In the genomic region with DNA sequence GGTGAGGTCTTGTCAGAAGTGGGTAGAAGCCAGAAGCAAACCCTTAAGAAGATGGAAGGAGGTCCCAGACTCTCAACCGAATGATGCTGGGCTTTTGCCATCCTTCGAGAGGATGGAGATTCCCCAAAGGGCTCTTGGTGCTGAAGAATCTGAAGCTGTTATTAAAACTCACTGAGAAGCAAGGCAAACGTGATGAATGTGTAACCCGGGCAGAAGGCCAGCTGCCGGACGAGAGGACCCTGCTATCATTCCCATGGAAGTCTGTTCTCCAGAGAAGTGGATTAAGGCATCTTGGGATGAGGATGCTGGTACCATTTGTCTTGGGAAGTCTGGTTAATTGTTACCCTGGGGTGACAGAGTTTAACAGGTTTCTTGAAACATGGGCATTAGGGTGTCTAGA, we compare ENCODE assay signal across 20 mouse cellular contexts.
"Had no signal": no experiment of that assay in that cellular context is flagged by ENCODE, and none has a peak within 500 bp of the region (broad histone marks: within the 10 kb centered on the region; RNA-seq: fewer than 3 reads in every experiment).

No protein-coding gene starts in this region.

- H3K36me3 ChIP-seq: neural tube, embryonic 15.5 days had no signal

- H3K9ac ChIP-seq: lung, embryonic 15.5 days; midbrain, embryonic 12.5 days; neural tube, embryonic 13.5 days; neural tube, embryonic 15.5 days had no signal

- H3K27ac ChIP-seq: lung, embryonic 15.5 days; midbrain, embryonic 10.5 days; midbrain, embryonic 12.5 days; neural tube, embryonic 13.5 days; neural tube, embryonic 15.5 days had no signal

- H3K4me1 ChIP-seq: neural tube, embryonic 15.5 days had no signal

- H3K9me3 ChIP-seq: lung, embryonic 15.5 days; midbrain, embryonic 10.5 days; midbrain, embryonic 12.5 days; neural tube, embryonic 13.5 days; neural tube, embryonic 15.5 days had no signal

- H3K27me3 ChIP-seq: lung, embryonic 15.5 days; neural tube, embryonic 13.5 days; neural tube, embryonic 15.5 days had no signal

- H3K4me2 ChIP-seq: lung, embryonic 15.5 days; midbrain, embryonic 12.5 days; neural tube, embryonic 13.5 days; neural tube, embryonic 15.5 days had no signal

- DNase-seq: lung, adult 18-20 months; lung, postnatal 14 days; lung, postnatal 4 days; midbrain, embryonic 14.5 days; retina, postnatal 1 day; right cerebral cortex, adult 18-20 months; right cerebral cortex, postnatal 25 days; right cerebral cortex, postnatal 4 days; spleen, adult 18-20 months; thymus, adult 18-20 months; thymus, postnatal 14 days; thymus, postnatal 36 days had no signal

- ATAC-seq: lung, postnatal 0 days; midbrain, embryonic 16.5 days had no signal

- H3K4me3 ChIP-seq: lung, embryonic 15.5 days; midbrain, embryonic 10.5 days; midbrain, embryonic 12.5 days; myocyte; neural tube, embryonic 13.5 days; neural tube, embryonic 15.5 days had no signal
